Mouse (Mus musculus): Measurements from ENCODE around the gene Hyal2. TPM values are rescaled to one million over a fixed set of nuclear protein-coding genes. Genes with fewer than 3 reads are reported as not detected.

Gene Hyal2
- polyA plus RNA-seq (2017; shearing (Covaris generic)): 10 to 100 TPM in 1 of 2 experiments, 1 to 10 TPM in 1; 8.8 to 13.5 TPM

GRCm38 (mm10) chr9:107567702-107568319 is at the start of gene Hyal2:
Hyal2 (plus strand) TSS chr9:107567945.

GRCm38 (mm10) chr9:107533791-107534407 is 33.8 kb upstream of the Hyal2 start, which contains the start of gene Tmem115:
Tmem115 (plus strand) TSS chr9:107533945.

GRCm38 (mm10) chr9:107541474-107542351 is 26.0 kb upstream of the Hyal2 start, which contains the start of the genes Cyb561d2 and Nprl2:
Cyb561d2 (minus strand) TSS chr9:107542193.
Nprl2 (plus strand) TSS chr9:107542226.

GRCm38 (mm10) chr9:107547026-107547425 is 20.7 kb upstream of the Hyal2 start, which contains the start of gene Zmynd10:
Zmynd10 (plus strand) TSS chr9:107547298.

GRCm38 (mm10) chr9:107551117-107551889 is 16.4 kb upstream of the Hyal2 start, which contains the start of gene Rassf1:
Rassf1 (plus strand) TSS chr9:107551555.

GRCm38 (mm10) chr9:107563029-107563581 is 4.6 kb upstream of the Hyal2 start, which contains the start of gene Tusc2:
Tusc2 (plus strand) TSS chr9:107563255.

GRCm38 (mm10) chr9:107576357-107577107 is 8.8 kb downstream of the Hyal2 start, which contains the start of gene Hyal1:
Hyal1 (plus strand) TSS chr9:107576927.

GRCm38 (mm10) chr9:107578587-107578986 is 10.8 kb downstream of the Hyal2 start, which contains the start of gene Naa80:
Naa80 (plus strand) TSS chr9:107578887.

GRCm38 (mm10) chr9:107580501-107581317 is 13.0 kb downstream of the Hyal2 start, which contains the start of gene Hyal3:
Hyal3 (plus strand) TSS chr9:107580818.

GRCm38 (mm10) chr9:107586974-107587832 is 19.5 kb downstream of the Hyal2 start, which contains the start of gene Ifrd2:
Ifrd2 (plus strand) TSS chr9:107587642.

GRCm38 (mm10) chr9:107608741-107609432 is 41.1 kb downstream of the Hyal2 start, which contains the start of gene Sema3b:
Sema3b (minus strand) TSS chr9:107609229.

Other genes with a start within 250 kb of the Hyal2 start
- gene Hemk1, start 229.6 kb upstream of the Hyal2 start, polyA plus RNA-seq (2017; shearing (Covaris generic)): 10 to 100 TPM; 16.4 to 30.8 TPM
- gene 6430571L13Rik, start 227.3 kb upstream of the Hyal2 start, polyA plus RNA-seq (2017; shearing (Covaris generic)): 1 to 10 TPM; 3.3 to 3.5 TPM
- under 1 TPM; 0.24 to 0.78 TPM for gene Cacna2d2, start 168.3 kb upstream of the Hyal2 start, polyA plus RNA-seq (2017; shearing (Covaris generic))
- gene Tmem115, start 34.0 kb upstream of the Hyal2 start, polyA plus RNA-seq (2017; shearing (Covaris generic)): 10 to 100 TPM; 46.5 to 59.2 TPM
- 10 to 100 TPM; 58.8 to 71.0 TPM for gene Cyb561d2, start 25.8 kb upstream of the Hyal2 start, polyA plus RNA-seq (2017; shearing (Covaris generic))
- gene Nprl2, start 25.7 kb upstream of the Hyal2 start, polyA plus RNA-seq (2017; shearing (Covaris generic)): 10 to 100 TPM; 62.5 to 79.4 TPM
- 1 to 10 TPM; 2.1 to 5.8 TPM for gene Zmynd10, start 20.6 kb upstream of the Hyal2 start, polyA plus RNA-seq (2017; shearing (Covaris generic))
- 10 to 100 TPM; 75.1 to 81.3 TPM for gene Rassf1, start 16.4 kb upstream of the Hyal2 start, polyA plus RNA-seq (2017; shearing (Covaris generic))
- gene Tusc2, start 4.7 kb upstream of the Hyal2 start, polyA plus RNA-seq (2017; shearing (Covaris generic)): 10 to 100 TPM; 50.9 to 54.5 TPM
- 10 to 100 TPM in 1 of 2 experiments, 1 to 10 TPM in 1; 5.5 to 11.3 TPM for gene Hyal1, start 9.0 kb downstream of the Hyal2 start, polyA plus RNA-seq (2017; shearing (Covaris generic))
- 10 to 100 TPM; 12.4 to 18.6 TPM for gene Naa80, start 10.9 kb downstream of the Hyal2 start, polyA plus RNA-seq (2017; shearing (Covaris generic))
- 1 to 10 TPM in 1 of 2 experiments, under 1 TPM in 1; 0.40 to 1.3 TPM for gene Hyal3, start 12.9 kb downstream of the Hyal2 start, polyA plus RNA-seq (2017; shearing (Covaris generic))
- 10 to 100 TPM; 17.5 to 36.3 TPM for gene Ifrd2, start 19.7 kb downstream of the Hyal2 start, polyA plus RNA-seq (2017; shearing (Covaris generic))
- gene Sema3b, start 41.3 kb downstream of the Hyal2 start, polyA plus RNA-seq (2017; shearing (Covaris generic)): not detected
- gene Gnai2, start 67.4 kb downstream of the Hyal2 start, polyA plus RNA-seq (2017; shearing (Covaris generic)): 100 to 1,000 TPM; 723 to 774 TPM
- under 1 TPM in 1 of 2 experiments, not detected in 1; 0.98 TPM for gene Slc38a3, start 101.6 kb downstream of the Hyal2 start, polyA plus RNA-seq (2017; shearing (Covaris generic))
- 1 to 10 TPM in 1 of 2 experiments, under 1 TPM in 1; 0.29 to 2.2 TPM for gene Gnat1, start 111.8 kb downstream of the Hyal2 start, polyA plus RNA-seq (2017; shearing (Covaris generic))
- gene Sema3f, start 142.5 kb downstream of the Hyal2 start, polyA plus RNA-seq (2017; shearing (Covaris generic)): under 1 TPM; 0.12 TPM
- 100 to 1,000 TPM; 287 to 306 TPM for gene Rbm5, start 203.1 kb downstream of the Hyal2 start, polyA plus RNA-seq (2017; shearing (Covaris generic))